Mouse (Mus musculus): ENCODE data around the gene Tmem98.

The Tmem98 gene

GRCm38 (mm10) chr11:80809993-80810821, at the start of gene Tmem98:
Gene Tmem98, plus strand, starts transcription at chr11:80810175.
- DNase-seq (ENCODE audit: low read depth, low spot score) = peak; percentile 33

DNA sequence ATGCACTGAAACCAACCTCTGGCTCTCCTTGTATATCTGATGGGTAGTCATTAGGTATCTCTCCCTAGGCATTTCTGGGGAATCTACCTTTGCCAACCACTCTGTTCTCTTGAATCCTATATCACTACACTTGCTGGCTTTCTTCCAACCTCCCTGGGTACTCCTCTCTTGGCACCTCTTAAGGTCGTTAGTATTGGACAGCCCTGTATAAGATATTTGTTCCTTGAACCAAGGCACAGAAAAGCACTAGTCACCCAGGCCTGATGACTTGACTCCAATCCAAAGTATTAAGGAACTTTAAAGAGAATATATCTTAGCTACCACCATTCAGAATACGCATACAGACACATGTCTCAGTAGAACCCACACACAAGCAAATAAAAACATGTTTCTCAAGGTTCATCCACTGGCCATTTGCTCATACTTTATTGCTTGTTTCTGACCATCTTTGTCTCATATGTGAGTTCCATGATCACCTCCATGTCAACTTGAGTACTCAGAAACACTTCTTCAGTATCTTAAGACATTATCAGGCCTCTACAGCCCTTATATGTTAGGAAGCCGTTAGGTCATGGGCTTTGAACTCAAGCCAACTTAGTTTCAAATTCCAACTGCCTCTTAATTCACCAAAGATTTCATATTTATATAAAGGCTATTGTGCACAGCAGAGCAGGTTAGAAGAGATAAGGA, 48.5 kb upstream of the Tmem98 start:
- no peak for DNase-seq (ENCODE audit: low read depth, low spot score)

GRCm38 (mm10) chr11:80762066-80762465, 47.9 kb upstream of the Tmem98 start:
- no peak for DNase-seq (ENCODE audit: low read depth, low spot score)

- no peak for DNase-seq (ENCODE audit: low read depth, low spot score)
Measured at GRCm38 (mm10) chr11:80766068-80766467, 43.9 kb upstream of the Tmem98 start.

GRCm38 (mm10) chr11:80766472-80767319, 43.3 kb upstream of the Tmem98 start:
- DNase-seq (ENCODE audit: low read depth, low spot score) = no peak

DNA sequence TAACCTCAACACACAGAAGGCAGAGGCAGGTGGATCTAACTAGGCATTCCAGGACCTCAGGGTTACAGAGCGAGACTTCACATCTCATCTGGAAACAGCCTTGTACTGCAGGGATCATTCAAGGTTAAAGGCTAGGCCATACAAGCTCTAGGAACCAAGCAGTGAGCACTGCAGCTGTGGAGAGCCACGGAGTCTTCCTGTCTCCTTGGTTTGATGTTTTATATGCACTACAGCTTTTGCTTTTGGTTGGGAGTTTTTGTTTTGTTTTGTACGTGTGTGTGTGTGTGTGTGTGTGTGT, 42.7 kb upstream of the Tmem98 start:
- no peak for DNase-seq (ENCODE audit: low read depth, low spot score)

- no peak for DNase-seq (ENCODE audit: low read depth, low spot score)
Measured at GRCm38 (mm10) chr11:80771186-80771585, 38.8 kb upstream of the Tmem98 start.

GRCm38 (mm10) chr11:80771596-80772250, 38.3 kb upstream of the Tmem98 start:
- DNase-seq (ENCODE audit: low read depth, low spot score) = no peak

DNA sequence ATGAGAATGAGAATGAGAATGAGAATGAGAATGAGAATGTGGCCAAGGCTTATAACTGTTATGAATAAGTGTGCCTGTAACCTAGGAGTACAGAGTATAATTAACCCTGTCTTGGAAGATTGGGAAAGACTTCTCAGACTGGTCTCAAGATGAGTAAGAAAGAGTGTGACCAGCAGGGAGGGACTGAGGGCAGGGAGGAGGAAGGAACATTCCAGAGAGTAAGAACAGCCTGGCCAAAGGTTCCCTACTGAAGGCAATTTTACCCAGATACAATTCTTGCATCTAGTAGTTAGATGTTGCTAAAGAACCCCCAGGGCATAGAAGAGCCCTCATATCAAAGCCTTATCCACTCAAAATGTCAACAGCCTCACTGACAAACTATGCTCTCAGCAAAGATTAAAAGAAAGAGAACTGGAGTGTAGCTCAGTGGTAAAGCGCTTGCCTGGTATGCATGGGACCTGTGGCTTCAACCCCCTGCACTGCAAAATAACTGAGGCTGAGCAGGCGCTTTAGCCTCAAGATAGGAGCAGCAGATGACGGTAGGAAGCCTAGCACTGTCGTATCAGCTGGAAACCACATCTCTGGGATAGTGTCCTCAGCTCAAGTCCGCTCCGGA, 37.3 kb upstream of the Tmem98 start:
- no peak for DNase-seq (ENCODE audit: low read depth, low spot score)

DNA sequence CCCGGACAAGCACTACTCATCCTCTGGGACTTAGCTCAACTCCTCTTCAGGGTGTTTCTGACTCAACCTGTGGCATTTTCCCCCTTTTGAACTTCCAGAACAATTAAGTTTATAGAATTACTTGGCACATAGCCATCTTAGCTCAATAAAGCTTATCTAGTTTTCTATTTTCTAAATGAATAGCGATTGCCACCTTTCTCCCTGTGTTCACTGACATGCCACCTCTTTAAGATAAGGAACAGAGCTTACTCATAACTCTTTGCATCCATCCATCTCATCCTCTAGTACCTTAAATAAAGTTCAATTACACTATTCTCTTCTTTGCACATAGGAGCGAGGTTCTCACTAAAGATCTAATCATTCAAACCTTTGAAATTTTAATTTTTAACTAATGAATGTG, 34.4 kb upstream of the Tmem98 start:
- no peak for DNase-seq (ENCODE audit: low read depth, low spot score)

DNA sequence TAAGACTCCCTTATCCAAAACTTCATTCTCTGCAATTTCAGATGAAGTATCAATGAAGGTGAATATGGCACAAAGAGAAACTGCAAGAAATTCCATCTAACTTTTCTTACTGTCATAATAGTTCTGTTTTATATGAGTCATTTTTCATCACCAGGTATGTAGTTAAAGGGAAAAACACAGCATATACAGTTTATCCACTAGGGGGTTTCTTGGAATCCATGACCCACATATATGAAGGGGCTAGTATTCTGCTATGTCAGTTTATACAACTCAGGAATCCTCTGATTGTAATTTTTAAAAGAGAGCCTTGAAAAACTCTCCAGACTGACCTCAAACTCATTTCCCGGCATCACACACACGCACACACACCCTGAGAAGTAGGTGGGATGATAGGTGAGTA, 32.3 kb upstream of the Tmem98 start:
- no peak for DNase-seq (ENCODE audit: low read depth, low spot score)

DNA sequence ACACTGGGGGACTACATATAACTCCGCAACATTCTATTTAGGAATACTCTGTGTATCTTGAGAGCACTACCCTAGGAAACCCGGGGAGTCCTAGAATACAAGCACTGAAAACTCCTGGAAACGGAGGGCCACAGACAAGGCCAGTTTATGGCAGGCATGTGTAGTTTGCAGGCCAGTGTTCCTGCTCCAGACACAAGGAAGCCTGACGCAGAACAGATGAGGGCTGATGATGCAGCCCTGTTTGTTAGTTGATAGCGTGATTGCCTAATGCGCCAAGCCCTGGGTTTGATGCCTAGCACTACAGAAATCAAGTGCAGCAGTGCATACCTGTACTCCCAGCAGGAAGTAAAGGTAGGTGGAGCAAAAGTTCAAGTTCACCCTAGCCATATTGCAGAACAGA, 31.8 kb upstream of the Tmem98 start:
- no peak for DNase-seq (ENCODE audit: low read depth, low spot score)

DNA sequence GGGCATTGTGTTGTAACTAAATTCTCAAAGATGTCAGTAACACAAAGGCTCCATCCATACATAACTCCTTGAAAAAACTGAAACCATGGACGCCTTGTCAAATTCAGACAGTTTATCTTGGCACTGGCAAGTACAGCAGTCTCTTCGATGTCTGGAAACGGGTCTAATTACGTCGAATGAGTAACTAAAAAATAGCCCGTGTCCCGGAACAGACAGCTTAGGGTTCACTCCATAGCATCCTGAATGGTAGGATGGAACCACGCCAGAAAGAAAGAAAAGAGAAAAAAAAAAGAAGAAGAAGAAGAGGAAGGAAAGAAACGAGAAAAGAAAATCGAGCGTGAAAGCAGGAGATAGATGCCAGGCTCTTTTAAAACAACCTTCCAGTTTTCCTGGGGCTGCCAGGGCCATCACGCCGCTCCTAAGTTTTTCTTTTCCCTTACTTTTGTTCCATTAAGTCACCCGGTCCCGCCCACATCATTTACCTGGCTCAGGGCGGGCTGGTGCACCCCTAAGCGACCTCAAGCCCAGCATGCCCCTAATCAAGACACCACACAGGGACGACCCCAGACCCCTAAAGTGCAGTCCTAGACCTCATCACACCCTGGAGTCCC, 31.0 kb upstream of the Tmem98 start:
- DNase-seq (ENCODE audit: low read depth, low spot score) = peak; percentile 5

- DNase-seq (ENCODE audit: low read depth, low spot score) = peak; percentile 87
Measured at GRCm38 (mm10) chr11:80779527-80780344, 30.2 kb upstream of the Tmem98 start, which contains the start of gene Myo1d. Gene Myo1d, minus strand, starts transcription at chr11:80780025.

DNA sequence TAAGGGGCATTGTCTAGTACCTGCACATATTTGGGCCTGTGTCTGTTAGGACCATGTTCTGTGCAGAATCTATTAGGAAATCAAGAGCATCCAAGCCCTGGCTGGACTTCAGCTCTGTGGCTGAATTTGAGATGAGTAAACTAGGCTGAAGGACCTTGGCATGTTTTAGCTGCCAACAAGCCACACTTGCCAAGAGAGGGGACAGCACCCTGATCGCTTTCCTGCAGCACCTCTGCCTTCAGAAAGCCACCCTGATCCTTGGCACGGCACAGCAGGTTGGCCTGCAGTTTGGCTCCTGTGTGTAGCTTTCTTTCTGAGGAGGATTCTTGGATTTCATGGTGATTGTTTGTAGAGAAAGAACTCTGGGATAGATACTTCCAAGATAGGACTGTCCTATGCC, 28.4 kb upstream of the Tmem98 start:
- DNase-seq (ENCODE audit: low read depth, low spot score) = no peak

DNA sequence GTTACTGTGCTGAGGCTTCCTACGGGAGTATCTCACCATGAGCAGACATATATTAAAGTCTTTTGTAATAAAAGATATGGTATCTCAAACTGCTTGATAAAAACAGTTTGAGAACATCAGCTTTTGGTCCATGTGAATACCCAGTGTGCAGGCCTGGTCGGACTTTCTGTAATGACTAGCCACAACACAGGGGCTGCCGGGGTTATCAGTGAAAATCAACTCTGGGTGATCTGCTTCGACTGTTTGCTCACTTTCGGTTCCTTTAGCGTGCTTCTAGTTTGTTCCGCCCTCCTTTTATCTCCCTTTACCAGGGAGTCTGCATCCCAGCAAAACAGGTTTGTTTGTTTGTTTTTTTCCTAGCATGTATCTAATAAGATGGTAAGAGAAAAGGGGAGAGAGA, 26.5 kb upstream of the Tmem98 start:
- DNase-seq (ENCODE audit: low read depth, low spot score) = no peak

- DNase-seq (ENCODE audit: low read depth, low spot score) = no peak
Measured at GRCm38 (mm10) chr11:80784294-80784743, 25.7 kb upstream of the Tmem98 start.

GRCm38 (mm10) chr11:80785672-80786071, 24.3 kb upstream of the Tmem98 start:
- no peak for DNase-seq (ENCODE audit: low read depth, low spot score)

- no peak for DNase-seq (ENCODE audit: low read depth, low spot score)
Measured at GRCm38 (mm10) chr11:80789647-80790240, 20.2 kb upstream of the Tmem98 start.

GRCm38 (mm10) chr11:80790413-80790812, 19.6 kb upstream of the Tmem98 start:
- no peak for DNase-seq (ENCODE audit: low read depth, low spot score)
